Mouse (Mus musculus) MEL (cell line): ENCODE results near the gene Cyp1a1. TPM values are rescaled to one million over a fixed set of nuclear protein-coding genes. Genes with fewer than 3 reads are reported as not detected.

Experiments
- DNase-seq: peaks from one replicate; pipeline ENCODE4 v3.0.0; 2011; ENCODE audit warnings: low read depth, low spot score
- H3K27ac ChIP-seq: 2 replicates; pipeline ENCODE4 v1.5.1; 2012; ENCODE audit warnings: low read depth, mild to moderate bottlenecking, control low read depth, low read length, moderate library complexity; ENCODE audit not compliant: control insufficient read depth
- H3K27me3 ChIP-seq, 2 experiments: fragments of 150-350 bp in 1 of 2; sonication (generic) in 1 of 2; 2 replicates each; pipeline ENCODE4 v1.6.1; 2012; ENCODE audit warnings: low read length in 2 of 2, mild to moderate bottlenecking in 2 of 2, improper control_type of control experiment in 1 of 2, moderate library complexity in 1 of 2; ENCODE audit not compliant: insufficient read depth in 2 of 2, control insufficient read depth in 1 of 2
- H3K36me3 ChIP-seq, 2 experiments: 2 replicates each; pipeline ENCODE4 v1.6.1; 2012 to 2014; ENCODE audit warnings: low read length in 2 of 2, improper control_type of control experiment in 1 of 2, inconsistent platforms in 1 of 2, mild to moderate bottlenecking in 1 of 2; ENCODE audit not compliant: insufficient read depth in 2 of 2, control insufficient read depth in 1 of 2
- H3K4me1 ChIP-seq, 2 experiments: fragments of 150-350 bp in 1 of 2; sonication (generic) in 1 of 2; 2 replicates each; pipeline ENCODE4 v1.6.1; 2012; ENCODE audit warnings: low read length in 2 of 2, improper control_type of control experiment in 1 of 2, mild to moderate bottlenecking in 1 of 2; ENCODE audit not compliant: insufficient read depth in 2 of 2, control insufficient read depth in 1 of 2
- H3K4me3 ChIP-seq, 2 experiments: fragments of 150-350 bp in 1 of 2; sonication (generic) in 1 of 2; 2 replicates each; pipeline ENCODE4 v1.5.1; 2012; ENCODE audit warnings: low read depth in 2 of 2, low read length in 2 of 2, mild to moderate bottlenecking in 2 of 2, moderate library complexity in 2 of 2, control low read depth in 1 of 2, improper control_type of control experiment in 1 of 2; ENCODE audit not compliant: control insufficient read depth in 1 of 2, insufficient read depth in 1 of 2
- H3K79me2 ChIP-seq: 2 replicates; pipeline ENCODE4 v1.6.1; 2012; ENCODE audit warnings: mild to moderate bottlenecking, low read length, moderate library complexity; ENCODE audit not compliant: control insufficient read depth, poor library complexity, insufficient read depth
- H3K9ac ChIP-seq: 2 replicates; pipeline ENCODE4 v1.6.1; 2012; ENCODE audit warnings: low read depth, mild to moderate bottlenecking, control low read depth, low read length, moderate library complexity; ENCODE audit not compliant: control insufficient read depth, poor library complexity, severe bottlenecking
- H3K9me3 ChIP-seq: fragments of 150-350 bp; sonication (generic); replicated peaks from 2 replicates; pipeline ENCODE4 v1.6.1; 2012; ENCODE audit warnings: mild to moderate bottlenecking, low read length, improper control_type of control experiment, moderate library complexity; ENCODE audit not compliant: insufficient read depth
- BHLHE40 ChIP-seq: IDR thresholded peaks from 2 replicates; pipeline ENCODE4 v1.6.1; 2012; ENCODE audit warnings: low read depth, mild to moderate bottlenecking, inconsistent platforms, low read length, improper control_type of control experiment, borderline replicate concordance
- CHD2 ChIP-seq: IDR thresholded peaks from 2 replicates; pipeline ENCODE4 v1.6.1; 2011; ENCODE audit warnings: low read length, improper control_type of control experiment
- EP300 ChIP-seq, 2 experiments: IDR thresholded peaks; 2 replicates each; pipeline ENCODE4 v1.6.1; 2011; ENCODE audit warnings: improper control_type of control experiment in 2 of 2, low read length in 2 of 2, low read depth in 1 of 2, mild to moderate bottlenecking in 1 of 2
- GATA1 ChIP-seq: IDR thresholded peaks from 2 replicates; pipeline ENCODE4 v1.6.1; 2011; ENCODE audit warnings: low read depth, low read length, improper control_type of control experiment
- HCFC1 ChIP-seq: IDR thresholded peaks from 2 replicates; pipeline ENCODE4 v1.6.1; 2012; ENCODE audit warnings: low read depth, mild to moderate bottlenecking, inconsistent platforms, low read length, improper control_type of control experiment, moderate library complexity
- JUND ChIP-seq: IDR thresholded peaks from 2 replicates; pipeline ENCODE4 v1.6.1; 2011; ENCODE audit warnings: low read depth, mild to moderate bottlenecking, improper control_type of control experiment, low read length
- MAFK ChIP-seq: IDR thresholded peaks from 2 replicates; pipeline ENCODE4 v1.6.1; 2011; ENCODE audit warnings: low read depth, mild to moderate bottlenecking, low read length, improper control_type of control experiment, borderline replicate concordance
- MAX ChIP-seq: IDR thresholded peaks from 2 replicates; pipeline ENCODE4 v1.6.1; 2011; ENCODE audit warnings: low read length, improper control_type of control experiment
- MXI1 ChIP-seq: IDR thresholded peaks from 2 replicates; pipeline ENCODE4 v1.6.1; 2011; ENCODE audit warnings: mild to moderate bottlenecking, low read depth, low read length, improper control_type of control experiment
- MYC ChIP-seq: IDR thresholded peaks from 2 replicates; pipeline ENCODE4 v1.6.1; 2011; ENCODE audit warnings: low read depth, mild to moderate bottlenecking, low read length, improper control_type of control experiment, moderate library complexity
- NELFE ChIP-seq: IDR thresholded peaks from 2 replicates; pipeline ENCODE4 v1.6.1; 2011; ENCODE audit warnings: low read depth, low read length, improper control_type of control experiment
- POLR2A ChIP-seq, 2 experiments: IDR thresholded peaks; 2 replicates each; pipeline ENCODE4 v1.6.1; 2011 to 2012; ENCODE audit warnings: low read length in 2 of 2, mild to moderate bottlenecking in 2 of 2, control low read depth in 1 of 2, improper control_type of control experiment in 1 of 2, low read depth in 1 of 2, moderate library complexity in 1 of 2; ENCODE audit not compliant: control insufficient read depth in 1 of 2, insufficient read depth in 1 of 2, poor library complexity in 1 of 2
- SMC3 ChIP-seq: IDR thresholded peaks from 2 replicates; pipeline ENCODE4 v1.6.1; 2011; ENCODE audit warnings: low read depth, low read length, improper control_type of control experiment
- TAL1 ChIP-seq: IDR thresholded peaks from 2 replicates; pipeline ENCODE4 v1.6.1; 2012; ENCODE audit warnings: mild to moderate bottlenecking, inconsistent platforms, low read length, moderate library complexity, mixed read lengths
- TBP ChIP-seq: IDR thresholded peaks from 2 replicates; pipeline ENCODE4 v1.8.0; 2011; ENCODE audit warnings: low read depth, low read length, improper control_type of control experiment
- TCF12 ChIP-seq: IDR thresholded peaks from 2 replicates; pipeline ENCODE4 v1.6.1; 2014; ENCODE audit warnings: low read depth, mild to moderate bottlenecking, inconsistent platforms, low read length, improper control_type of control experiment, moderate library complexity
- UBTF ChIP-seq: IDR thresholded peaks from 2 replicates; pipeline ENCODE4 v1.6.1; 2012; ENCODE audit warnings: low read depth, mild to moderate bottlenecking, inconsistent platforms, low read length, improper control_type of control experiment, moderate library complexity, borderline replicate concordance; ENCODE audit not compliant: insufficient read depth
- USF1 ChIP-seq: IDR thresholded peaks from 2 replicates; pipeline ENCODE4 v1.6.1; 2014; ENCODE audit warnings: low read depth, mild to moderate bottlenecking, inconsistent platforms, low read length, improper control_type of control experiment, moderate library complexity
- USF2 ChIP-seq, 2 experiments: IDR thresholded peaks; 2 replicates each; pipeline ENCODE4 v1.6.1; 2011 to 2012; ENCODE audit warnings: improper control_type of control experiment in 2 of 2, low read length in 2 of 2, borderline replicate concordance in 1 of 2, inconsistent platforms in 1 of 2, low read depth in 1 of 2, mild to moderate bottlenecking in 1 of 2; ENCODE audit not compliant: insufficient read depth in 1 of 2
- ZC3H11A ChIP-seq: IDR thresholded peaks from 2 replicates; pipeline ENCODE4 v1.6.1; 2012; ENCODE audit warnings: low read depth, mild to moderate bottlenecking, inconsistent platforms, low read length, improper control_type of control experiment
- ZMIZ1 ChIP-seq: IDR thresholded peaks from 2 replicates; pipeline ENCODE4 v1.6.1; 2012; ENCODE audit warnings: low read depth, mild to moderate bottlenecking, inconsistent platforms, low read length, improper control_type of control experiment, moderate library complexity
- ZNF384 ChIP-seq: IDR thresholded peaks from 2 replicates; pipeline ENCODE4 v1.6.1; 2012; ENCODE audit warnings: low read depth, mild to moderate bottlenecking, inconsistent platforms, low read length, improper control_type of control experiment
- polyA plus RNA-seq, 2 experiments: library from polyadenylated mRNA; stranded (reverse) in 1 of 2; unstranded in 1 of 2; fragments of >175 nt in 1 of 2; fragments of >200 nt in 1 of 2; gene quantifications; 2 replicates each; pipeline versions ENCODE4 v1.2.1 to v1.2.4; 2012; ENCODE audit warnings: low replicate concordance in 2 of 2, low read depth in 1 of 2; ENCODE audit not compliant: insufficient read length in 2 of 2, insufficient read depth in 1 of 2, missing spikeins in 1 of 2
- total RNA-seq: library from RNA; depleted of rRNA; stranded (reverse); fragments of 300-350 nt; gene quantifications from 2 replicates; pipeline ENCODE4 v1.2.3, GENCODE M21; 2012

The Cyp1a1 gene
- total and polyA plus RNA-seq, 3 experiments = 0.04 to 0.26 TPM; not detected in 1

GRCm38 (mm10) chr9:57652351-57652750 is 35.4 kb upstream of the Cyp1a1 start:
- Histone ChIP-seq H3K4me3 (no peak overlapping the region), H3K4me1 (peaks cover 5 to 28% of the 10 kb centered on the region in 2 experiments), H3K9me3 (no peaks in the 10 kb centered on the region)

GRCm38 (mm10) chr9:57652855-57653254 is 34.9 kb upstream of the Cyp1a1 start:
- Histone ChIP-seq H3K27ac (no peak overlapping the region), H3K9ac (no peak overlapping the region), H3K4me3 (no peak overlapping the region), H3K36me3 (peaks cover 0 to 17% of the 10 kb centered on the region in 2 experiments; a peak in 2 of 4 replicates), H3K27me3 (no peaks in the 10 kb centered on the region), H3K9me3 (no peaks in the 10 kb centered on the region), H3K4me1 (peaks cover 4 to 23% of the 10 kb centered on the region in 2 experiments), H3K79me2 (no peaks in the 10 kb centered on the region)
- TF ChIP-seq TAL1 (no peak), MAX (no peak), CHD2 (no peak), HCFC1 (no peak), ZC3H11A (no peak), GATA1 (no peak), ZNF384 (no peak), ZMIZ1 (no peak), BHLHE40 (no peak), EP300 (IDR thresholded peaks at IDR 0.05; ENCODE audit: low read depth in 1 of 2, low read length in 2 of 2) (no peak), POLR2A (IDR thresholded peaks at IDR 0.05; ENCODE audit: control insufficient read depth in 1 of 2, insufficient read depth in 1 of 2, low read depth in 1 of 2, low read length in 2 of 2, poor library complexity in 1 of 2) (no peak), MAFK (no peak), MXI1 (no peak), TBP (no peak), USF1 (no peak), NELFE (no peak), MYC (no peak)
- no peak for DNase-seq

More at GRCm38 (mm10) chr9:57652351-57652750, 35.4 kb upstream of the Cyp1a1 start:
- Histone ChIP-seq H3K27me3 (no peaks in the 10 kb centered on the region), H3K79me2 (no peaks in the 10 kb centered on the region), H3K27ac (no peak overlapping the region)
- no peak for DNase-seq
- no peak for TF ChIP-seq MAX
- no peak for TF ChIP-seq UBTF
- no peak for TF ChIP-seq NELFE
- TF ChIP-seq SMC3 = no peak
- TF ChIP-seq TCF12 = no peak
- TF ChIP-seq JUND = no peak
- TF ChIP-seq USF2 (IDR thresholded peaks at IDR 0.05; ENCODE audit: borderline replicate concordance in 1 of 2, insufficient read depth in 1 of 2, low read depth in 1 of 2, low read length in 2 of 2) = no peak
- TF ChIP-seq HCFC1 = no peak
- TF ChIP-seq, all 39 proteins: peak for 0
- Histone ChIP-seq H3K9ac (no peak overlapping the region), H3K36me3 (peaks cover 0 to 19% of the 10 kb centered on the region in 2 experiments; a peak in 2 of 4 replicates)
